Mouse (Mus musculus) left cerebral cortex, postnatal 4 days (tissue): ENCODE results near the gene Gm21541. TPM values are rescaled to one million over a fixed set of nuclear protein-coding genes. Genes with fewer than 3 reads are reported as not detected.
"Not testable (repeated sequence)": the region's sequence is repeated elsewhere in the genome, so short reads cannot be mapped to it uniquely, and the experiment has no call there.

Experiments
- DNase-seq: peaks from one replicate; pipeline ENCODE4 v3.0.0-alpha.2; 2022
- intact Hi-C: fragments of 180-260 bp; cut with DNase I; formaldehyde crosslinking; loops from one replicate; pipeline ENCODE4 v1.15.1; 2025
- total RNA-seq, 2 experiments: library from RNA; stranded (reverse); gene quantifications; 2 replicates each; pipeline ENCODE4 v1.2.3; 2021

The Gm21541 gene
- not detected for total RNA-seq

DNA sequence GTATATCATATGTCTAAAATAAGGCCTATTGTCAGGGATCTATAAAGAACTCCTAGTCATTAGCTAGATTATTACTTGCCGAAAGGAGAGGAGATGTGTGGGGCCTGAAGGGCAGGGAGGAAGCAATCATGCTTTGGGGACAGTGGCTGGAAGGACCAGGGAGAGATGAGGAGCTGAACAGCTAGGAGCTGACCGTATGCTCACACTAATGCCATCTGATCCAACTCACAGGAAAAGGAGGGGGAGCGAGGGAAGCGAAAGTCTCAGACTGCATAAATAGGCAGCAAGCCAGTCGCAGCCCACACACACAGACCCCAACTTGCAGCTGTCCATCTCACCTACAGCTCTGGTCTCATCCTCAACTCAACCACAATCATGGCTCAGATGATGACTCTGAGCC, at the start of gene Gm21541:
Gene Gm21541, plus strand, starts transcription at position 301 of the 400 bp plus-strand sequence.
- DNase-seq, intact Hi-C loops: not testable (repeated sequence)

- intact Hi-C loops, DNase-seq: not testable (repeated sequence)
These were observed 37.9 kb downstream of the Gm21541 start, which contains the start of gene Gm20878 for GRCm38 (mm10) chr4:41941272-41941671. Gene Gm20878, plus strand, starts transcription at chr4:41941572.

Other genes starting within 250 kb of the Gm21541 start
- gene Cntfr, start 206.5 kb upstream of the Gm21541 start, total RNA-seq = 10 to 100 TPM; 60.5 to 61.7 TPM
- gene Il11ra1, start 203.6 kb upstream of the Gm21541 start, total RNA-seq = 10 to 100 TPM; 17.8 to 20.7 TPM
- 10 to 100 TPM; 32.2 to 34.5 TPM for gene Rpp25l, start 190.1 kb upstream of the Gm21541 start, total RNA-seq
- gene Dctn3, start 180.4 kb upstream of the Gm21541 start, total RNA-seq = 100 to 1,000 TPM; 161 to 166 TPM
- under 1 TPM; 0.22 to 0.26 TPM for gene Arid3c, start 172.5 kb upstream of the Gm21541 start, total RNA-seq
- 10 to 100 TPM; 52.7 to 54.4 TPM for gene Galt, start 148.4 kb upstream of the Gm21541 start, total RNA-seq
- gene Sigmar1, start 147.5 kb upstream of the Gm21541 start, total RNA-seq = 10 to 100 TPM; 45.7 to 49.7 TPM
- gene Ccl27a, start 129.4 kb upstream of the Gm21541 start, total RNA-seq = 100 to 1,000 TPM; 256 to 262 TPM
- gene Gm20878, start 38.0 kb downstream of the Gm21541 start, total RNA-seq = 10 to 100 TPM; 43.5 to 46.2 TPM
- gene Fam205a4, start 62.4 kb downstream of the Gm21541 start, total RNA-seq = 1 to 10 TPM; 3.9 to 4.0 TPM
- 1 to 10 TPM; 4.4 to 7.4 TPM for gene Gm21093, start 131.1 kb downstream of the Gm21541 start, total RNA-seq
- not detected for gene Gm3893, start 187.6 kb downstream of the Gm21541 start, total RNA-seq
- gene Gm13304, start 211.2 kb downstream of the Gm21541 start, total RNA-seq = 1 to 10 TPM in 1 of 2 experiments, not detected in 1; 7.7 TPM
- 10 to 100 TPM; 19.8 to 24.4 TPM for gene Gm13306, start 249.8 kb downstream of the Gm21541 start, total RNA-seq